ENCODE assay signal across 8 mouse cellular contexts in genomic region chr4:41314141-41315129, GRCm38 (mm10). TPM values are rescaled to one million over a fixed set of nuclear protein-coding genes. Genes with fewer than 3 reads are reported as not detected.
A peak's percentile ranks its signal among the peaks of the same experiment; 100 is the strongest.
DNase-seq lines count a peak whose midpoint lies in the region; ATAC-seq and TF ChIP-seq lines count a peak whose summit lies in the region.

Gene Dcaf12, minus strand, starts transcription at chr4:41314889.

- H3K36me3 ChIP-seq in embryonic facial prominence, embryonic 13.5 days, result peaks cover 28% of the 10 kb centered on the region
- H3K36me3 ChIP-seq in kidney, adult 2 months (ENCODE audit: control insufficient read depth, insufficient read depth, low read length), result peaks cover 2% of the 10 kb centered on the region; the same call in 1 of the 2 replicates
- peaks cover 35% of the 10 kb centered on the region for H3K36me3 ChIP-seq in limb, embryonic 12.5 days
- H3K36me3 ChIP-seq in midbrain, embryonic 15.5 days (replicated peaks), result peaks cover 14% of the 10 kb centered on the region; the same call in 1 of the 2 replicates
- peaks cover 5% of the 10 kb centered on the region for H3K36me3 ChIP-seq in spleen, adult 2 months (ENCODE audit: control insufficient read depth, insufficient read depth, low read length)

- H3K9me3 ChIP-seq in embryonic facial prominence, embryonic 13.5 days, result no peaks in the 10 kb centered on the region
- H3K9me3 ChIP-seq in limb, embryonic 12.5 days, result no peaks in the 10 kb centered on the region
- H3K9me3 ChIP-seq in midbrain, embryonic 15.5 days, result no peaks in the 10 kb centered on the region

- H3K4me1 ChIP-seq in embryonic facial prominence, embryonic 13.5 days, result peaks cover 20% of the 10 kb centered on the region
- peaks cover 10% of the 10 kb centered on the region; the same call in 1 of the 2 replicates for H3K4me1 ChIP-seq in kidney, adult 2 months (ENCODE audit: control insufficient read depth, insufficient read depth, low read length)
- peaks cover 10% of the 10 kb centered on the region for H3K4me1 ChIP-seq in limb, embryonic 12.5 days (replicated peaks)
- peaks cover 31% of the 10 kb centered on the region for H3K4me1 ChIP-seq in midbrain, embryonic 15.5 days
- H3K4me1 ChIP-seq in spleen, adult 2 months (ENCODE audit: control insufficient read depth, insufficient read depth, insufficient read length), result peaks cover 17% of the 10 kb centered on the region; the same call in 1 of the 2 replicates

- peak within 1 kb of the TSS; percentile 97 for H3K9ac ChIP-seq in embryonic facial prominence, embryonic 13.5 days
- peak within 1 kb of the TSS; percentile 95 for H3K9ac ChIP-seq in limb, embryonic 12.5 days (replicated peaks)
- peak within 1 kb of the TSS; percentile 92 for H3K9ac ChIP-seq in midbrain, embryonic 15.5 days

- H3K27ac ChIP-seq in embryonic facial prominence, embryonic 13.5 days, result peak within 1 kb of the TSS; percentile 96
- H3K27ac ChIP-seq in kidney, adult 2 months (ENCODE audit: insufficient read depth, low read depth, low read length), result peak within 1 kb of the TSS; percentile 92
- peak within 1 kb of the TSS; percentile 96 for H3K27ac ChIP-seq in limb, embryonic 12.5 days
- peak within 1 kb of the TSS; percentile 93 for H3K27ac ChIP-seq in midbrain, embryonic 15.5 days
- peak within 1 kb of the TSS; percentile 93 for H3K27ac ChIP-seq in spleen, adult 2 months (ENCODE audit: insufficient read depth, low read length)

- no peak for TF ChIP-seq CTCF in kidney, adult 2 months (conservative IDR thresholded peaks at IDR 0.05; ENCODE audit: insufficient read depth, insufficient read length, low read depth, low read length)
- no peak for TF ChIP-seq CTCF in spleen, adult 2 months (IDR thresholded peaks at IDR 0.05; ENCODE audit: extremely low read depth, insufficient read depth, insufficient read length, insufficient replicate concordance)

- DNase-seq in 3134 (ENCODE audit: extremely low read depth, insufficient read length, low spot score), result peak; percentile 99
- peak; percentile 97 for DNase-seq in adrenal gland, postnatal 36 days
- peak; percentile 96 to 98 for DNase-seq in heart, adult 18-20 months
- peak; percentile 98 for DNase-seq in kidney, adult 2 months
- DNase-seq in spleen, adult 2 months (ENCODE audit: low read depth in 1 of 2, low spot score in 2 of 2), result peak; percentile 81 to 91

- peak; percentile 54 for TF ChIP-seq POLR2A in kidney, adult 2 months (IDR thresholded peaks at IDR 0.05; ENCODE audit: low read depth, low read length)
- TF ChIP-seq POLR2A in spleen, adult 2 months (IDR thresholded peaks at IDR 0.05; ENCODE audit: low read depth, low read length), result peak; percentile 27

- peak within 1 kb of the TSS; percentile 90 for H3K4me2 ChIP-seq in embryonic facial prominence, embryonic 13.5 days
- H3K4me2 ChIP-seq in limb, embryonic 12.5 days, result peak within 1 kb of the TSS; percentile 92
- H3K4me2 ChIP-seq in midbrain, embryonic 15.5 days, result peak within 1 kb of the TSS; percentile 80

- ATAC-seq in embryonic facial prominence, embryonic 13.5 days (ENCODE audit: insufficient number of reproducible peaks, insufficient read depth, low FRiP score, low TSS enrichment, low read depth), result peak; percentile 93
- ATAC-seq in limb, embryonic 12.5 days (ENCODE audit: insufficient number of reproducible peaks, insufficient read depth, low FRiP score, low TSS enrichment, low read depth), result peak; percentile 95
- peak; percentile 97 for ATAC-seq in midbrain, embryonic 15.5 days (replicated peaks)

- peak within 1 kb of the TSS; percentile 99 for H3K4me3 ChIP-seq in embryonic facial prominence, embryonic 13.5 days
- peak within 1 kb of the TSS; percentile 78 for H3K4me3 ChIP-seq in kidney, adult 2 months (ENCODE audit: insufficient read depth, low read depth, low read length)
- H3K4me3 ChIP-seq in limb, embryonic 12.5 days (replicated peaks), result peak within 1 kb of the TSS; percentile 98
- H3K4me3 ChIP-seq in midbrain, embryonic 15.5 days, result peak within 1 kb of the TSS; percentile 92
- H3K4me3 ChIP-seq in spleen, adult 2 months (ENCODE audit: extremely low read depth, insufficient read depth, insufficient read length), result peak within 1 kb of the TSS; percentile 93

- H3K27me3 ChIP-seq in embryonic facial prominence, embryonic 13.5 days, result no peaks in the 10 kb centered on the region
- no peaks in the 10 kb centered on the region for H3K27me3 ChIP-seq in kidney, adult 2 months (replicated peaks; ENCODE audit: control insufficient read depth, insufficient read depth, low read length)
- no peaks in the 10 kb centered on the region for H3K27me3 ChIP-seq in limb, embryonic 12.5 days
- no peaks in the 10 kb centered on the region for H3K27me3 ChIP-seq in midbrain, embryonic 15.5 days (replicated peaks)
- H3K27me3 ChIP-seq in spleen, adult 2 months (ENCODE audit: control insufficient read depth, insufficient read depth, low read length), result no peaks in the 10 kb centered on the region

- under 1% methylated on average over 70 of the region's 70 CpGs for WGBS in embryonic facial prominence, embryonic 13.5 days
- under 1% methylated on average over 70 of the region's 70 CpGs for WGBS in kidney, adult 2 months
- under 1% methylated on average over 70 of the region's 70 CpGs for WGBS in limb, embryonic 12.5 days
- under 1% methylated on average over 70 of the region's 70 CpGs for WGBS in midbrain, embryonic 15.5 days
- under 1% methylated on average over 69 of the region's 70 CpGs for WGBS in spleen, adult 2 months

RNA-seq across cellular contexts. Expression of gene Dcaf12, which starts in this region (rescaled TPM):
- 10 to 100 TPM; 53.3 to 60.1 TPM for total RNA-seq in adrenal gland, postnatal 36 days (2021)
- 53.9 and 58.5 TPM in 2 replicates for polyA plus RNA-seq in embryonic facial prominence, embryonic 13.5 days (2015; fragmentation: Nextera tagmentation; extraction: Ambion mirVana)
- total RNA-seq in heart, adult 18-20 months (2021), result 10 to 100 TPM; 32.4 to 32.9 TPM
- polyA plus RNA-seq in kidney, adult 2 months (2012; rRNA removed), result 26.3 and 30.9 TPM in 2 replicates
- 52.0 and 57.7 TPM in 2 replicates for polyA plus RNA-seq in limb, embryonic 12.5 days (2016; fragmentation: Nextera tagmentation; extraction: Ambion mirVana)
- polyA plus RNA-seq in midbrain, embryonic 15.5 days (2015; fragmentation: Nextera tagmentation; extraction: Ambion mirVana), result 82.3 TPM in 2 replicates
- polyA plus RNA-seq in spleen, adult 2 months (2012; rRNA removed), result 35.4 and 44.6 TPM in 2 replicates

Comparison
In these comparisons a context has a peak if more than half of its experiments do, and no peak if none do; other contexts are left out.
1. Peak in every context shown above with its lines: DNase-seq, ATAC-seq, H3K4me3 ChIP-seq and H3K27ac ChIP-seq.